Mouse (Mus musculus): ENCODE results near the gene Znrf4. TPM values are rescaled to one million over a fixed set of nuclear protein-coding genes. Genes with fewer than 3 reads are reported as not detected.

The Znrf4 gene
- total and polyA plus RNA-seq, 2 experiments, result not detected

DNA sequence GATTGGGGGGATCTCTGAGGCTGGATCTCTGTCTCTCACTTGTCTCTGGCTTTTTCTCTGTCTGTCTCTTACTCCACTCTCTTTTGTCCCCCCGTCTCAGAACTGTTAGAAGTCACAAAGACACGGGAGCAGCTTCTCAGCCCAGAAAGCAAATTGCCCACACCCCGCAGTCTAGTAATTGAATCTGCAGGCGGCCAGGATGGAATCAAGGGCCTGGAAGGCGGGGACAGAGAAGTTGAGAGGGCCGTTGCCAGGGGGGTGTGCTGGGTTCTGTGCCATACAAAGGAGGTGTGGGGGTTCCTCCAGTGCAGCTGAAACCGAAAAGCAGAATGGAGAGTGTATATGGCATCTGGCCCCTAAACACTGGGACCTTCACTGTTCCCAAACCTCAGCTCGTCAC lies 30.5 kb upstream of the Znrf4 start:
- no peak overlapping the region for H3K9ac ChIP-seq (ENCODE audit: low read depth, low read length)
- H3K79me2 ChIP-seq (ENCODE audit: control insufficient read depth, insufficient read depth, low read length), result no peaks in the 10 kb centered on the region
- TF ChIP-seq CTCF (IDR thresholded peaks at IDR 0.05; ENCODE audit: low read depth, low read length) (no peak), POLR2A (IDR thresholded peaks at IDR 0.05; ENCODE audit: extremely low read depth, insufficient read depth, low read length) (no peak)
- H3K27ac ChIP-seq (replicated peaks; ENCODE audit: insufficient read depth, low read depth, low read length), result no peak overlapping the region
- H3K4me1 ChIP-seq (ENCODE audit: control insufficient read depth, insufficient read depth, low read length), result no peaks in the 10 kb centered on the region
- H3K27me3 ChIP-seq (ENCODE audit: control insufficient read depth, insufficient read depth, low read length), result no peaks in the 10 kb centered on the region; the same call in 1 of the 2 replicates
- H3K36me3 ChIP-seq (ENCODE audit: control insufficient read depth, insufficient read depth, low read length), result no peaks in the 10 kb centered on the region
- DNase-seq (ENCODE audit: extremely low read depth, low read depth, low spot score), result no peak
- H3K4me3 ChIP-seq (ENCODE audit: insufficient read depth, low read depth, low read length), result no peak overlapping the region
- WGBS, result 73% methylated on average over 8 of the region's 8 CpGs

DNA sequence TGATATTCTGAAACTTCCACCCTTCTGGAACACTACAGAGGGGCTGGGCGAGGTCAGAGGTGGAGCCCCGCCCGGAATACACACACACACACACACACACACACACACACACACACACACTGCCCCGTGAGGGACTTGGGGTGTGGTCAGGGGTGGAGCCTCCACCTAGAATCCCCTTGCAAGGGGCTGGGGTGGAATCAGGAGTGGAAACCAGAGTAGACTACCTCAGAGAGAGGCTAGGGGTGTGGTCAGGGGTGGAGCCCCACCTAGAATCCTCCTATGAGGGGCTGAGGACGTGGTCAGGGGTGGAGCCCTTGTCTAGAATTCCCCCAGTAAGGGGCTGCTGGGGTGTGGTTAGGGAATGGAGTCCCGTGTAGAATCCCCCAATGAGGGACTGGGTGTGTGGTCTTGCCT lies 28.3 kb upstream of the Znrf4 start:
- no peak overlapping the region for H3K9ac ChIP-seq (ENCODE audit: low read depth, low read length)
- no peak overlapping the region for H3K4me3 ChIP-seq (ENCODE audit: insufficient read depth, low read depth, low read length)
- H3K27ac ChIP-seq (replicated peaks; ENCODE audit: insufficient read depth, low read depth, low read length), result no peak overlapping the region
- TF ChIP-seq POLR2A (IDR thresholded peaks at IDR 0.05; ENCODE audit: extremely low read depth, insufficient read depth, low read length) (no peak), CTCF (IDR thresholded peaks at IDR 0.05; ENCODE audit: low read depth, low read length) (no peak)
- H3K4me1 ChIP-seq (ENCODE audit: control insufficient read depth, insufficient read depth, low read length), result no peaks in the 10 kb centered on the region
- WGBS, result 42% methylated on average over 6 of the region's 6 CpGs
- no peak for DNase-seq (ENCODE audit: extremely low read depth, low read depth, low spot score)
- no peaks in the 10 kb centered on the region for H3K79me2 ChIP-seq (ENCODE audit: control insufficient read depth, insufficient read depth, low read length)
- H3K27me3 ChIP-seq (ENCODE audit: control insufficient read depth, insufficient read depth, low read length), result no peaks in the 10 kb centered on the region; the same call in 1 of the 2 replicates
- no peaks in the 10 kb centered on the region for H3K36me3 ChIP-seq (ENCODE audit: control insufficient read depth, insufficient read depth, low read length)

DNA sequence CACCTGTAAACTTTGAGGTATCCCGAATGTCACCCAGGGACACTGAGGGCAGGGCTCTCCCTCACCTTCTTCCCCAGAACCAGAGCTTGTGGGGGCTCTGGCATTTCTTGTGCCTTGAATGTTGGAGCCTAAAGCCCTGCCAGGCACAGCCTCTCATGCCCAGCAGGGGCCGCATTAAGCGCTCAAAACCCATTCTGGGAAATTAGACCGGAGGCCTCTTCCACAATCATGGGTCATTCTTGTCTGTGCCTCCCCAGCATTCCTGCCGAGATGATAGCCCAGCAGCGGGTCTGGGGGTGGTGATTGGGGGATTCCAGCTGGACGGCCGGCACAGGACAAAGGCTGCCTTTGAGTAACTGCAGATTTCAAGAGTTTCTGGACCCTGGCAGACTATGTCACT lies 25.7 kb upstream of the Znrf4 start:
- no peak overlapping the region for H3K4me3 ChIP-seq (ENCODE audit: insufficient read depth, low read depth, low read length)
- H3K9ac ChIP-seq (ENCODE audit: low read depth, low read length), result no peak overlapping the region
- H3K27ac ChIP-seq (replicated peaks; ENCODE audit: insufficient read depth, low read depth, low read length), result no peak overlapping the region
- no peaks in the 10 kb centered on the region for H3K4me1 ChIP-seq (ENCODE audit: control insufficient read depth, insufficient read depth, low read length)
- DNase-seq (ENCODE audit: extremely low read depth, low read depth, low spot score), result no peak
- WGBS, result 60% methylated on average over 8 of the region's 8 CpGs
- no peaks in the 10 kb centered on the region for H3K79me2 ChIP-seq (ENCODE audit: control insufficient read depth, insufficient read depth, low read length)
- no peak for TF ChIP-seq CTCF (IDR thresholded peaks at IDR 0.05; ENCODE audit: low read depth, low read length)
- TF ChIP-seq POLR2A (IDR thresholded peaks at IDR 0.05; ENCODE audit: extremely low read depth, insufficient read depth, low read length), result no peak
- no peaks in the 10 kb centered on the region; the same call in 1 of the 2 replicates for H3K27me3 ChIP-seq (ENCODE audit: control insufficient read depth, insufficient read depth, low read length)
- H3K36me3 ChIP-seq (ENCODE audit: control insufficient read depth, insufficient read depth, low read length), result no peaks in the 10 kb centered on the region

DNA sequence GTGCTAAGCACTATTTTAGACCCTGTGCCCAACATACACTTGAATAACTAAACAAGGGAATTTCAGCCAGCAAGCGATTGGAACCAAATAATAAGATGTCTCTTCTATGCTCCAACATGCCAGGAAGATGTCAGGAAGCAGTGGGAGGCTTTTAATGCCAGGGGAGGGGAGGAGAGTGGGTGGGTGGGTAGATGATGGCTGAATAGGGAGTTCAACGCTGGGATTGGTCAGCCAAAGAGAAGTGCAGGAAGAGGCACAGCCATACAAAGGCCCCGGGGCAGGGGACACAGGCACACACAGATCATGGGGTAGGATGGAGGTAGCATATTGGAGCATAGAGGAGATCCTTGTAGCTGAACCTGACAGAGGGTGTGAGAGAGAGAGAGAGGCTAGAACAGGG lies 24.6 kb upstream of the Znrf4 start:
- Histone ChIP-seq H3K4me1 (ENCODE audit: control insufficient read depth, insufficient read depth, low read length) (no peaks in the 10 kb centered on the region), H3K9ac (ENCODE audit: low read depth, low read length) (no peak overlapping the region), H3K27me3 (ENCODE audit: control insufficient read depth, insufficient read depth, low read length) (no peaks in the 10 kb centered on the region; the same call in 1 of the 2 replicates), H3K4me3 (ENCODE audit: insufficient read depth, low read depth, low read length) (no peak overlapping the region), H3K36me3 (ENCODE audit: control insufficient read depth, insufficient read depth, low read length) (no peaks in the 10 kb centered on the region), H3K27ac (replicated peaks; ENCODE audit: insufficient read depth, low read depth, low read length) (no peak overlapping the region), H3K79me2 (ENCODE audit: control insufficient read depth, insufficient read depth, low read length) (no peaks in the 10 kb centered on the region)
- 74% methylated on average over 3 of the region's 3 CpGs for WGBS
- no peak for DNase-seq (ENCODE audit: extremely low read depth, low read depth, low spot score)
- no peak for TF ChIP-seq POLR2A (IDR thresholded peaks at IDR 0.05; ENCODE audit: extremely low read depth, insufficient read depth, low read length)
- no peak for TF ChIP-seq CTCF (IDR thresholded peaks at IDR 0.05; ENCODE audit: low read depth, low read length)

DNA sequence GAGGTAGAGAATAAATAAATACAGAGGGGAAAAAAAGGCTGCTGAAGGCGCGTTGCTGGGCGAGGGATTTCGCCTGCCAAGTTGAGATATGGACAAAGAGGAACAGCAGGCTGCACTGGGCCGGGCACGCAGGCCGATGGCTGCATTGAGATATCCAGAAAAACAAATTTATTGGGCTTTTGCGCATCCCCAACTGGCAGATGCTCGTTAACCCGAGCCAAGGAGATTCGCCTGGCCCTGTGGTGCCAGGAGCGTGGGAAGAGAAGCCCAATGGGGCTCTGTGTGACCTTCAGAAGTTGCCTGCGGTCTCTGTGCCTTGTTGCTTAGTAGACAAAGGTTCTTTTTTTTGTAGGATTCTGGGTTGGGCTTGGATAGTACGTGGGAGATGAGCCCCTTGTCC lies 24.0 kb upstream of the Znrf4 start:
- Histone ChIP-seq H3K79me2 (ENCODE audit: control insufficient read depth, insufficient read depth, low read length) (no peaks in the 10 kb centered on the region), H3K4me1 (ENCODE audit: control insufficient read depth, insufficient read depth, low read length) (no peaks in the 10 kb centered on the region), H3K36me3 (ENCODE audit: control insufficient read depth, insufficient read depth, low read length) (no peaks in the 10 kb centered on the region), H3K9ac (ENCODE audit: low read depth, low read length) (no peak overlapping the region), H3K27me3 (ENCODE audit: control insufficient read depth, insufficient read depth, low read length) (no peaks in the 10 kb centered on the region; the same call in 1 of the 2 replicates), H3K4me3 (ENCODE audit: insufficient read depth, low read depth, low read length) (no peak overlapping the region), H3K27ac (replicated peaks; ENCODE audit: insufficient read depth, low read depth, low read length) (no peak overlapping the region)
- DNase-seq (ENCODE audit: extremely low read depth, low read depth, low spot score), result no peak
- 75% methylated on average over 14 of the region's 14 CpGs for WGBS
- no peak for TF ChIP-seq CTCF (IDR thresholded peaks at IDR 0.05; ENCODE audit: low read depth, low read length)
- TF ChIP-seq POLR2A (IDR thresholded peaks at IDR 0.05; ENCODE audit: extremely low read depth, insufficient read depth, low read length), result no peak

DNA sequence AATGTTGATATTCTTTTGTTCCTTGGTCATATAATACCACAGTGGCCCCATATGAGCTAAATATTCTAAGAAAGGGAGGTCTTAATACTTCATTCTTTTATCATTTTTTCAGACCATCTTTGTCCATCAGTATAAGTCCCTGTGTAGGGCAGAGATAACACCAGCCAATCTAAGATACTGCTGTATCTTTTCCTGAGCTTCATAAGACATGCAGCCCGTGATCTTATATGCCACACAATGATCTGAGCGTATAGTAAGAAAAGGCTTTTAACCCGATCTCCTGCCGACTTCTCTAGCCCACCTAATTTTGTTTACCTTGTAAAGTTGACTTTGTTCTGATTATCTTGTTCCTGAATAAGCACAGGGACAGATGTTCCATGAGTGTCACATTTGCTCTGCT lies 12.7 kb upstream of the Znrf4 start:
- no peak for TF ChIP-seq POLR2A (IDR thresholded peaks at IDR 0.05; ENCODE audit: extremely low read depth, insufficient read depth, low read length)
- TF ChIP-seq CTCF (IDR thresholded peaks at IDR 0.05; ENCODE audit: low read depth, low read length), result no peak
- Histone ChIP-seq H3K36me3 (ENCODE audit: control insufficient read depth, insufficient read depth, low read length) (no peaks in the 10 kb centered on the region), H3K4me1 (ENCODE audit: control insufficient read depth, insufficient read depth, low read length) (no peaks in the 10 kb centered on the region), H3K4me3 (ENCODE audit: insufficient read depth, low read depth, low read length) (no peak overlapping the region), H3K79me2 (ENCODE audit: control insufficient read depth, insufficient read depth, low read length) (no peaks in the 10 kb centered on the region), H3K27me3 (ENCODE audit: control insufficient read depth, insufficient read depth, low read length) (peaks cover 2% of the 10 kb centered on the region; the same call in 1 of the 2 replicates), H3K9ac (ENCODE audit: low read depth, low read length) (no peak overlapping the region), H3K27ac (replicated peaks; ENCODE audit: insufficient read depth, low read depth, low read length) (no peak overlapping the region)
- 44% methylated on average over 4 of the region's 4 CpGs for WGBS
- DNase-seq (ENCODE audit: extremely low read depth, low read depth, low spot score), result no peak
